Mouse (Mus musculus) C2C12 (cell line): ENCODE data around the gene Chst11.

ENCODE experiments used
- CEBPB ChIP-seq: IDR thresholded peaks from one replicate; pipeline ENCODE4 v1.6.1; 2011; ENCODE audit warnings: low read depth, mild to moderate bottlenecking, control low read depth, moderate library complexity
- CTCF ChIP-seq: IDR thresholded peaks from one replicate; pipeline ENCODE4 v1.5.1; 2011; ENCODE audit not compliant: control insufficient read depth, insufficient read depth, insufficient read length
- MAX ChIP-seq: IDR thresholded peaks from one replicate; pipeline ENCODE4 v1.6.1; 2011; ENCODE audit warnings: mild to moderate bottlenecking, control low read depth
- MYOD1 ChIP-seq: IDR thresholded peaks from one replicate; pipeline ENCODE4 v1.6.1; 2011; ENCODE audit warnings: low read depth; ENCODE audit not compliant: control insufficient read depth, insufficient read length
- USF1 ChIP-seq: IDR thresholded peaks from one replicate; pipeline ENCODE4 v1.6.1; 2011; ENCODE audit warnings: low read depth, mild to moderate bottlenecking, control low read depth, moderate library complexity

DNA sequence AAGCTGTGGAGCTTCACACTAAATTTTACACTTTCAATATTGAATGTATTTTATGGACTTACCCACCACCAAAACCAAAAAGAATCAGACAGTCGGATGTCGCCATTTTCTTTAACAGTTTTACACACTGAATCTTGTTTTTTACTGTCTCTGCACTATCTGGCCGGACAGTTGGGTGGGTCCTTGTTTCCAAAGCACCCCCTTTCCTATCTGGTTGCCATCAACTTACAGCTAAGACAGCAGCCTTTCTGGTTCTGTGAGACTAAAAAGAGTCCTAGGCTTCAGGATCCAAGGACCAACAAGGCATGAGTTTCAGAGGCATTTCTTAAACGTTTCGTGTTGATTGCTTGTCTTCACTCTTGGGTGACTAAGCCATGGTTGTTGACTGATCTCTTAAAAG, 168.1 kb downstream of the Chst11 start:
- TF ChIP-seq USF1 (no peak), MAX (no peak), CTCF (no peak), MYOD1 (no peak), CEBPB (no peak)
